Mouse (Mus musculus) CH12.LX (cell line): ENCODE data around the gene Gapdh.

Experiments
- CTCF ChIP-seq, 2 experiments: IDR thresholded peaks in 1 of 2; conservative IDR thresholded peaks in 1 of 2; 2 replicates each; pipeline ENCODE4 v1.5.1; 2011 to 2012; ENCODE audit warnings: low read depth in 2 of 2, low read length in 2 of 2, improper control_type of control experiment in 1 of 2, inconsistent platforms in 1 of 2, mild to moderate bottlenecking in 1 of 2, moderate library complexity in 1 of 2
- GABPA ChIP-seq: IDR thresholded peaks from 2 replicates; pipeline ENCODE4 v1.6.1; 2012; ENCODE audit warnings: low read depth, low read length, improper control_type of control experiment, inconsistent platforms; ENCODE audit not compliant: insufficient replicate concordance
- MAFK ChIP-seq: IDR thresholded peaks from 2 replicates; pipeline ENCODE4 v1.6.1; 2011; ENCODE audit warnings: low read length, improper control_type of control experiment; ENCODE audit not compliant: insufficient replicate concordance
- SMC3 ChIP-seq: IDR thresholded peaks from 2 replicates; pipeline ENCODE4 v1.6.1; 2011; ENCODE audit warnings: low read depth, low read length, improper control_type of control experiment

GRCm38 (mm10) chr6:125163801-125164657 is 2.2 kb downstream of the Gapdh start:
- TF ChIP-seq MAFK: peak; percentile 69; the same call in 1 of the 2 replicates
- TF ChIP-seq CTCF (conservative IDR thresholded peaks at IDR 0.05 in 1 of 2, IDR thresholded peaks at IDR 0.05 in 1 of 2; ENCODE audit: low read depth in 2 of 2, low read length in 2 of 2): no peak
- TF ChIP-seq SMC3: no peak
- TF ChIP-seq GABPA: no peak
